ENCODE assay signal across 13 mouse cellular contexts in genomic region chr2:164806614-164807013, GRCm38 (mm10). TPM values are rescaled to one million over a fixed set of nuclear protein-coding genes. Genes with fewer than 3 reads are reported as not detected.
A peak's percentile ranks its signal among the peaks of the same experiment; 100 is the strongest.
DNase-seq lines count a peak whose midpoint lies in the region; ATAC-seq lines count a peak whose summit lies in the region.
"Had no signal": no experiment of that assay in that cellular context is flagged by ENCODE, and none has a peak within 500 bp of the region (broad histone marks: within the 10 kb centered on the region; RNA-seq: fewer than 3 reads in every experiment).

No protein-coding gene starts in this region.

- H3K36me3 ChIP-seq in liver, embryonic 12.5 days: peaks cover 36% of the 10 kb centered on the region
- H3K36me3 ChIP-seq in liver, embryonic 13.5 days: peaks cover 26% of the 10 kb centered on the region
- 0 out of 2 replicates have a peak, but pooled peaks cover 4% of the 10 kb centered on the region for H3K36me3 ChIP-seq in stomach, embryonic 16.5 days (ENCODE audit: control insufficient read depth, insufficient read depth, low read length)

- no peaks in the 10 kb centered on the region for H3K27me3 ChIP-seq in liver, embryonic 12.5 days (replicated peaks)
- no peaks in the 10 kb centered on the region for H3K27me3 ChIP-seq in liver, embryonic 13.5 days
- H3K27me3 ChIP-seq in stomach, embryonic 16.5 days (ENCODE audit: control insufficient read depth, insufficient read depth, low read length): no peaks in the 10 kb centered on the region
- H3K27me3 ChIP-seq: heart, embryonic 15.5 days had no signal

- DNase-seq in adrenal gland, postnatal 10 days: peak; percentile 12
- no peak for DNase-seq in adrenal gland, postnatal 36 days
- DNase-seq in liver: no peak
- DNase-seq in liver, embryonic 13.5 days: no peak
- no peak for DNase-seq in lung, postnatal 36 days
- DNase-seq: cerebellum, adult 2 months; gastrocnemius, postnatal 10 days; kidney, adult 9 months had no signal

- H3K9ac ChIP-seq in liver, embryonic 12.5 days: peak overlapping the region; percentile 85; the same call in 1 of the 2 replicates
- H3K9ac ChIP-seq in liver, embryonic 13.5 days: peak overlapping the region; percentile 90; the same call in 1 of the 2 replicates
- no peak overlapping the region for H3K9ac ChIP-seq in stomach, embryonic 16.5 days (ENCODE audit: low read length)
- H3K9ac ChIP-seq: heart, embryonic 15.5 days had no signal

- WGBS in liver, embryonic 12.5 days (ENCODE audit: insufficient replicate concordance): 66% methylated on average over 7 of the region's 7 CpGs
- 70% methylated on average over 7 of the region's 7 CpGs for WGBS in liver, embryonic 13.5 days (ENCODE audit: insufficient replicate concordance)
- 68% methylated on average over 7 of the region's 7 CpGs for WGBS in stomach, embryonic 16.5 days

- no peak for ATAC-seq in liver, embryonic 12.5 days
- no peak for ATAC-seq in liver, embryonic 13.5 days (ENCODE audit: low read depth)
- ATAC-seq in stomach, embryonic 16.5 days (ENCODE audit: insufficient read depth, low FRiP score): no peak
- ATAC-seq in megakaryocyte-erythroid progenitor cell, adult 5-6 weeks (replicated peaks; ENCODE audit: low FRiP score, low TSS enrichment, poor library complexity, severe bottlenecking): no peak
- ATAC-seq: lung, postnatal 0 days had no signal

- H3K27ac ChIP-seq in liver, embryonic 12.5 days: 0 out of 2 replicates have a peak overlapping the region, but pooled peaks have one; percentile 39
- peak overlapping the region; percentile 16; the same call in 1 of the 2 replicates for H3K27ac ChIP-seq in liver, embryonic 13.5 days
- H3K27ac ChIP-seq in stomach, embryonic 16.5 days (ENCODE audit: low read length): peak overlapping the region; percentile 4; the same call in 1 of the 2 replicates
- H3K27ac ChIP-seq: heart, embryonic 15.5 days had no signal

- H3K4me2 ChIP-seq in liver, embryonic 12.5 days: peak overlapping the region; percentile 92
- peak overlapping the region; percentile 92 for H3K4me2 ChIP-seq in liver, embryonic 13.5 days
- H3K4me2 ChIP-seq in stomach, embryonic 16.5 days (ENCODE audit: low read depth, low read length): peak overlapping the region; percentile 74; the same call in 1 of the 2 replicates

- no peak overlapping the region; the same call in 1 of the 2 replicates for H3K4me3 ChIP-seq in liver, embryonic 12.5 days
- H3K4me3 ChIP-seq in liver, embryonic 13.5 days (replicated peaks): peak overlapping the region; percentile 86; the same call in 1 of the 2 replicates
- no peak overlapping the region for H3K4me3 ChIP-seq in stomach, embryonic 16.5 days (replicated peaks; ENCODE audit: low read length)

- peaks cover 42% of the 10 kb centered on the region for H3K4me1 ChIP-seq in liver, embryonic 12.5 days
- peaks cover 35% of the 10 kb centered on the region for H3K4me1 ChIP-seq in liver, embryonic 13.5 days (replicated peaks)
- peaks cover 16% of the 10 kb centered on the region for H3K4me1 ChIP-seq in stomach, embryonic 16.5 days (ENCODE audit: control insufficient read depth, insufficient read depth, low read length)

- H3K9me3 ChIP-seq in liver, embryonic 12.5 days (replicated peaks): no peaks in the 10 kb centered on the region
- no peaks in the 10 kb centered on the region for H3K9me3 ChIP-seq in liver, embryonic 13.5 days (replicated peaks)
- no peaks in the 10 kb centered on the region for H3K9me3 ChIP-seq in stomach, embryonic 16.5 days (replicated peaks; ENCODE audit: control insufficient read depth, low read length)
- H3K9me3 ChIP-seq: heart, embryonic 15.5 days had no signal

RNA-seq across cellular contexts. Expression of gene Zswim3, which starts 1.7 kb away (rescaled TPM):
- 1 to 10 TPM; 4.0 to 4.1 TPM for total RNA-seq in adrenal gland, postnatal 10 days (2021)
- total RNA-seq in adrenal gland, postnatal 36 days (2021): 1 to 10 TPM; 4.0 to 4.7 TPM
- 4.8 and 5.9 TPM in 2 replicates for polyA plus RNA-seq in liver, embryonic 12.5 days (2016; fragmentation: Nextera tagmentation; extraction: Ambion mirVana)
- polyA plus RNA-seq in liver, embryonic 13.5 days (2015; fragmentation: Nextera tagmentation; extraction: Ambion mirVana): 4.3 and 5.1 TPM in 2 replicates
- 8.8 TPM in 2 replicates for polyA plus RNA-seq in stomach, embryonic 16.5 days (2015; fragmentation: Nextera tagmentation; extraction: Ambion mirVana)
- total RNA-seq in megakaryocyte-erythroid progenitor cell, adult 5-6 weeks (2014; fragmentation: Nextera tagmentation): 6.8 and 6.9 TPM in 2 replicates
- total RNA-seq in megakaryocyte-erythroid progenitor cell, adult 5-6 weeks (2017): 1.8 and 4.4 TPM in 2 replicates

RNA-seq across cellular contexts. Expression of gene Acot8, which starts 1.9 kb away (rescaled TPM):
- 10 to 100 TPM; 28.6 to 33.9 TPM for total RNA-seq in adrenal gland, postnatal 10 days (2021)
- total RNA-seq in adrenal gland, postnatal 36 days (2021): 10 to 100 TPM; 31.5 to 33.6 TPM
- 20.3 and 21.5 TPM in 2 replicates for polyA plus RNA-seq in liver, embryonic 12.5 days (2016; fragmentation: Nextera tagmentation; extraction: Ambion mirVana)
- 18.8 and 20.3 TPM in 2 replicates for polyA plus RNA-seq in liver, embryonic 13.5 days (2015; fragmentation: Nextera tagmentation; extraction: Ambion mirVana)
- 23.8 and 23.9 TPM in 2 replicates for polyA plus RNA-seq in stomach, embryonic 16.5 days (2015; fragmentation: Nextera tagmentation; extraction: Ambion mirVana)
- total RNA-seq in megakaryocyte-erythroid progenitor cell, adult 5-6 weeks (2014; fragmentation: Nextera tagmentation): 15.5 and 26.4 TPM in 2 replicates
- 10.1 and 17.6 TPM in 2 replicates for total RNA-seq in megakaryocyte-erythroid progenitor cell, adult 5-6 weeks (2017)

RNA-seq across cellular contexts. Expression of gene Zswim1, which starts 15.9 kb away (rescaled TPM):
- total RNA-seq in adrenal gland, postnatal 10 days (2021): 1 to 10 TPM; 6.9 to 8.5 TPM
- total RNA-seq in adrenal gland, postnatal 36 days (2021): 10 to 100 TPM in 1 of 2 experiments, 1 to 10 TPM in 1; 9.3 to 10.2 TPM
- polyA plus RNA-seq in liver, embryonic 12.5 days (2016; fragmentation: Nextera tagmentation; extraction: Ambion mirVana): 8.9 and 9.1 TPM in 2 replicates
- 6.2 and 6.9 TPM in 2 replicates for polyA plus RNA-seq in liver, embryonic 13.5 days (2015; fragmentation: Nextera tagmentation; extraction: Ambion mirVana)
- polyA plus RNA-seq in stomach, embryonic 16.5 days (2015; fragmentation: Nextera tagmentation; extraction: Ambion mirVana): 15.6 and 16.5 TPM in 2 replicates
- 11.0 and 14.2 TPM in 2 replicates for total RNA-seq in megakaryocyte-erythroid progenitor cell, adult 5-6 weeks (2014; fragmentation: Nextera tagmentation)
- total RNA-seq in megakaryocyte-erythroid progenitor cell, adult 5-6 weeks (2017): 2.5 and 3.3 TPM in 2 replicates

RNA-seq across cellular contexts. Expression of gene Snx21, which starts 21.0 kb away (rescaled TPM):
- 10 to 100 TPM; 36.9 to 39.0 TPM for total RNA-seq in adrenal gland, postnatal 10 days (2021)
- 10 to 100 TPM; 29.2 to 35.3 TPM for total RNA-seq in adrenal gland, postnatal 36 days (2021)
- polyA plus RNA-seq in liver, embryonic 12.5 days (2016; fragmentation: Nextera tagmentation; extraction: Ambion mirVana): 5.5 TPM in 2 replicates
- polyA plus RNA-seq in liver, embryonic 13.5 days (2015; fragmentation: Nextera tagmentation; extraction: Ambion mirVana): 4.1 TPM in 2 replicates
- polyA plus RNA-seq in stomach, embryonic 16.5 days (2015; fragmentation: Nextera tagmentation; extraction: Ambion mirVana): 26.3 and 26.5 TPM in 2 replicates
- 0.11 and 7.6 TPM in 2 replicates for total RNA-seq in megakaryocyte-erythroid progenitor cell, adult 5-6 weeks (2014; fragmentation: Nextera tagmentation)
- total RNA-seq in megakaryocyte-erythroid progenitor cell, adult 5-6 weeks (2017): 0.33 TPM in 1 of 2 replicates, not detected in the other

RNA-seq across cellular contexts. Expression of gene Spata25, which starts 21.7 kb away (rescaled TPM):
- not detected for total RNA-seq in adrenal gland, postnatal 10 days (2021)
- total RNA-seq in adrenal gland, postnatal 36 days (2021): not detected
- polyA plus RNA-seq in liver, embryonic 12.5 days (2016; fragmentation: Nextera tagmentation; extraction: Ambion mirVana): not detected in 2 replicates
- polyA plus RNA-seq in liver, embryonic 13.5 days (2015; fragmentation: Nextera tagmentation; extraction: Ambion mirVana): not detected in 2 replicates
- polyA plus RNA-seq in stomach, embryonic 16.5 days (2015; fragmentation: Nextera tagmentation; extraction: Ambion mirVana): not detected in 2 replicates
- not detected in 2 replicates for total RNA-seq in megakaryocyte-erythroid progenitor cell, adult 5-6 weeks (2014; fragmentation: Nextera tagmentation)
- not detected in 2 replicates for total RNA-seq in megakaryocyte-erythroid progenitor cell, adult 5-6 weeks (2017)
- polyA plus RNA-seq: heart, embryonic 15.5 days; lung, postnatal 0 days had no signal
